In the genomic region with DNA sequence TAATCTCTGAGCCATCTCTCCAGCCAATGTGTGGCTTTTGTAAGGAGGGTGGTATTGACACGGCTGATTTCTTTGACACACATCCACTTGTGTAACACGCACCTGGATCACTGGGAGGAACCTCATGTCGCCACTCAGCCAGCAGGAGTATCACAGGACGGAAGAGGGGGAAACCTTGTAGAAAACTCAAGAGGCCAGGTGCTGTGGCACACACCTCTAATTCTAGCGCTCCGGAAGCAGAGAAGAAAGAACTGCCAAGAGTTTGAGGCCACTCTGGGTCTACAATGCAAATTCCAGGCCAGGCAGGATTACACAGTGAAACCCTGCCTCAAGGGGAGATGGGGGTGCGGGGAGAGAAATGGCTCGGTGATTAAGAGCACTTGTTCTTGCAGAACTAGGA, we compare ENCODE assay signal across 1 mouse cellular context.
TF ChIP-seq lines count a peak whose summit lies in the region.

No protein-coding gene starts in this region.

TF ChIP-seq in CH12.LX, 34 proteins besides CTCF, POLR2A, EP300 and RAD21 (continued from another document):
- TF ChIP-seq ETS1 (conservative IDR thresholded peaks at IDR 0.05; ENCODE audit: low read depth, low read length): peak; percentile 36; the same call in 1 of the 2 replicates
